Mouse (Mus musculus): ENCODE measurements at regions not wholly inside any gene's neighbourhood (a gene's known extent, or its start where the extent isn't known, plus 50 kb on each side); places are given as distances from the start of the nearest gene placed in this dataset.
"Not testable (repeated sequence)": the region's sequence is repeated elsewhere in the genome, so short reads cannot be mapped to it uniquely, and the experiment has no call there.

DNA sequence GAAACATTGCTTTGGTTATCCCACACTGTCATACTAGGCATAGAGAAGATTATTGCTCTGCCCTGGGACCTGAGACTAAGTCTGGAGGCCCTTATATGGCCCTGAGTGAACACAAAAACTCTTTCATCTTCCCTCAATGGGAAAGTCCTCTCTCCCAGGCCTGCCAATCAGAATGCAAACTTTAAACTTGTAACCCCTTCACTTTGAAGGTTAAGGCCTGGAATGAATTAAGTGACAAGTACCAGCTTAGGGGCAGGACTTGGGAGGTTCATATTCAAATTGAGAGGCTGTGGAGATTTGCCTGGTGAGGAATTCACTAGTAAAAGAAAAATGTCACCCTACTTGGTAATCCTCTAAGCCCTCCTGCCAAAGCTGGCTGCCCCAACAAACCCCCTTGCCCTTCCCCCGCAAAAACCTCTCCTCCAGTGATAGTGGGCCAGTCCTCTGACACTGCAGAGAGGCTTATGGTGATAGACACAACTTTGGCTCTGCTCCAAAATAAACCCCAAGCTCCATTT lies 120.4 kb upstream of the Thpo start:
- Histone ChIP-seq H3K4me2 (no peak overlapping the region), H3K9me3 (no peaks in the 10 kb centered on the region), H3K9ac (no peak overlapping the region), H3K36me3 (no peaks in the 10 kb centered on the region), H3K27ac (replicated peaks) (no peak overlapping the region), H3K4me1 (peaks cover 18% of the 10 kb centered on the region), H3K4me3 (no peak overlapping the region), H3K27me3 (replicated peaks) (no peaks in the 10 kb centered on the region)
- 24% methylated on average over 1 of the region's 1 CpGs for WGBS
- ATAC-seq (ENCODE audit: extremely low read depth, insufficient number of reproducible peaks, low FRiP score, low TSS enrichment), result no peak

DNA sequence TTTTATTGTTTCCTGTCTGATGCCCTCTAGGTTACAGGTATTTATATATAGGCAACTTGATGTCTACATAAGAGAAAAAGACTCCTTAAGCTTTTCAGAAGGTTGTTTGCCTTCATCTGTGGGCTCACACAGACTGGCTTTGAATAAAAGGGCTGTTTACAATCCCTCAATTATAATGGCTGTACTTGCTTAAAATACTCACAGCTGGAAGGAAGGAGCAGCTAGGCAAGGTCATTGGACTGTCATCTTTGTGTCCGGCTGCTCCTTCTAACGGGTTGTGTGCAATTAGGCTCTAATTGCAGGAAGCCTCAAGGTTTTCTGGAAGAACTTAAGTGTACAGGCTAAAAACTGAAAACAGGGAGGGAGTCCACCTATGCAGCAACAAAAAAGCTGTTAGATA lies 103.8 kb upstream of the Thpo start:
- H3K9me3 ChIP-seq, result no peaks in the 10 kb centered on the region
- H3K9ac ChIP-seq, result no peak overlapping the region
- no peak for ATAC-seq (ENCODE audit: extremely low read depth, insufficient number of reproducible peaks, low FRiP score, low TSS enrichment)
- H3K4me1 ChIP-seq, result peaks cover 13% of the 10 kb centered on the region; the same call in 1 of the 2 replicates
- no peak overlapping the region for H3K4me2 ChIP-seq
- no peaks in the 10 kb centered on the region for H3K27me3 ChIP-seq (replicated peaks)
- H3K4me3 ChIP-seq, result no peak overlapping the region
- WGBS, result 46% methylated on average over 2 of the region's 2 CpGs
- no peaks in the 10 kb centered on the region for H3K36me3 ChIP-seq
- no peak overlapping the region for H3K27ac ChIP-seq (replicated peaks)

DNA sequence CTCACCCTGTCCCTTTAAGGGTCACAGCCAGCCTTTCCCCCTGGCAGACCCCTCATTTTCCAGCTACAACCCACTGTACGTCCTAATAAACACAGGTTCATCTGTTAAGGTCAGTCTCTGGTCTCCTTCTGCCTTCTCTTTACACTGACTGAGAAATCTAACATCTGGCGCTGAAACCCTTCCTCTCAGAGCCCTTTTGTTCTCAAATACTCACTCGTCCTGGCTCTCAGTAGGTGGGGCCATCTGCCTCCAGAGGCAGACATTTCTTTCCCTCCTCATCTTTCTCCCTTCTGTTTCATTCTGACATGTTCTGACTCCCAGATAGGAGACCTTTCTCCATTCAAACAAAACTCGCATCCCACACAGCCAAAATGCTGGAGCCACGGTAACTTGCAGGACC lies 102.6 kb upstream of the Thpo start:
- no peak overlapping the region for H3K9ac ChIP-seq
- no peaks in the 10 kb centered on the region for H3K27me3 ChIP-seq (replicated peaks)
- no peaks in the 10 kb centered on the region for H3K9me3 ChIP-seq
- H3K4me3 ChIP-seq, result no peak overlapping the region
- H3K4me1 ChIP-seq, result peaks cover 13% of the 10 kb centered on the region; the same call in 1 of the 2 replicates
- H3K36me3 ChIP-seq, result no peaks in the 10 kb centered on the region
- no peak for ATAC-seq (ENCODE audit: extremely low read depth, insufficient number of reproducible peaks, low FRiP score, low TSS enrichment)
- WGBS, result 50% methylated on average over 5 of the region's 5 CpGs
- no peak overlapping the region for H3K27ac ChIP-seq (replicated peaks)
- no peak overlapping the region for H3K4me2 ChIP-seq

DNA sequence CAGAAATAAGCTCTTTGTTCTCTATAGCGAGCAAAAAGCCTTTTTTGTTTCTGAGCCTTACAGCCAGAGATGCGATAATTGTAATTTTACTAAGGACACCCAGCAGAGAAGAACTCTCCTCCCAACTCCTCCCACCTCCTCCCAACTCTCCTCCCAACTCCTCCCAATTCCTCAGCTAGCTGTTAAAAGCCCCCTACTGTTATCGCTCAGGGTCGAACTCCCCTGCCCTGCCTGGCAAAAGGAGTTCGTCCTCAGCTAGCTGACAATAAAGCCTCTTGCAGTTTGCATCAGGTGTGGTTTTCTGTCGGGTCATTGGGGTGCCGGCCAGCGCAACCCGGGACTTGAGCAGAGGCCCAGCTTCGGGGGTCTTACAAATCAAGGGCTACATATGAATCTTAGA lies 99.5 kb upstream of the Thpo start:
- ATAC-seq (ENCODE audit: extremely low read depth, insufficient number of reproducible peaks, low FRiP score, low TSS enrichment), result not testable (repeated sequence)
- WGBS, result 67% methylated on average over 10 of the region's 10 CpGs

DNA sequence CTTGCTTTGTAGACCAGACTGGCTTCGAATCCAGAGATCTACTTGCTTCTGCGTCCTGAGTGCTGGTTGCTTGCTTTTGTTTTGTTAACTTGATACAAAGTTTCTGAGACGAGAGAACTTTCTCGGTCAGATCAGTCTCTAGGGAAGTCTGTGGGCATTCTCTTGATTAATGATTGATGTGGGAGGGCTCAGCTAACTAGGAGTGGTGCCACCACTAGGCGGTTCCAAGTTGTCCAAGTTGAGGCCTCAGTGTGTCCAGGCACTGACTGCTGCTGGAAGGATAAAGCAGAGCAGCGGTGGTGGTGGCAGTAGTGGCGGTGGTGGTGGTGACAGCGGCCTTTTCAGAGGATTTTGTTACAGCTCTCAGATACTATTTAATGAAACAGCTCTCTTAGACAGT lies 99.0 kb upstream of the Thpo start:
- no peak overlapping the region for H3K9ac ChIP-seq

More for the DNA sequence above, 99.5 kb upstream of the Thpo start:
- not testable (repeated sequence) for H3K27me3 ChIP-seq (replicated peaks); H3K4me2 ChIP-seq; H3K4me3 ChIP-seq; H3K36me3 ChIP-seq; H3K9ac ChIP-seq; H3K9me3 ChIP-seq; H3K27ac ChIP-seq (replicated peaks)
- H3K4me1 ChIP-seq, result peaks cover 27% of the 10 kb centered on the region

DNA sequence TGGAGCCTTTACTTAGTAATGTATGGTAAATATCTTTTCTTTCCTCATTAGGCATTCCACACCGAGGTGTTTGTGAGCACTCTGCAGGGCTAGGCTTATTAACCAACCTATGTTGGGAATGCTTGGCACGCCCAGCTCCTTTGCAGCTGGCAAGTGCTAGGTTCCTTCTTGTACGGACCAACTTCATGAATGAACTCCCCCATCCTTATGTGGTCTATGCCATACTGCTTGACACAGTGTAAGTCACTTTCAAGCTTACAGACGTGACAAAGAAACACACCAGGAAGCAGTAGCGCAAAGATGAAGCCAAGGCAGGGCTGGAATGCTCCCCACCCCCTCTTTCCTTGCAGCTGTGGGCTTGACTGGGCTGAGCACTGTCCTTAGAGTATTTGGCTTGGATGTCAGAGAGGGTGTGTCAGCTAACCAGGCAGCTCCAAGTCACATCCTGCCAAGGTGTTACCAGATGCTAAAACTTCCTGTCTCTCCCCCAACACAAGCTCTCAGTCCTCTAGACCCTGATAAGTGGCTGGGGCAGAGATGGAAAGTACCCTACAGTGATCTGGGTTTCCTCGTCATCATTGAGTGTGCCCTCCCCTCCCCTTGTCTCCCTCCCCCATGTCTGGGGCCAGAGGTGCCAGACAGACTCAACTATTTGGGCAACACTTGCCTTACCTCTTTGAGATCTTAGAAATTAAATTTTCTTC lies 95.6 kb upstream of the Thpo start:
- Histone ChIP-seq H3K36me3 (no peaks in the 10 kb centered on the region), H3K4me1 (peaks cover 14% of the 10 kb centered on the region), H3K4me2 (no peak overlapping the region), H3K9me3 (no peaks in the 10 kb centered on the region), H3K27ac (replicated peaks) (no peak overlapping the region), H3K9ac (no peak overlapping the region), H3K4me3 (no peak overlapping the region), H3K27me3 (replicated peaks) (no peaks in the 10 kb centered on the region)
- 41% methylated on average over 6 of the region's 6 CpGs for WGBS
- ATAC-seq (ENCODE audit: extremely low read depth, insufficient number of reproducible peaks, low FRiP score, low TSS enrichment), result no peak

More for the DNA sequence above, 99.0 kb upstream of the Thpo start:
- Histone ChIP-seq H3K9me3 (no peaks in the 10 kb centered on the region), H3K4me1 (peaks cover 27% of the 10 kb centered on the region), H3K4me2 (no peak overlapping the region), H3K27ac (replicated peaks) (no peak overlapping the region), H3K27me3 (replicated peaks) (no peaks in the 10 kb centered on the region), H3K36me3 (no peaks in the 10 kb centered on the region), H3K4me3 (no peak overlapping the region)
- ATAC-seq (ENCODE audit: extremely low read depth, insufficient number of reproducible peaks, low FRiP score, low TSS enrichment), result no peak
- WGBS, result 77% methylated on average over 8 of the region's 8 CpGs

DNA sequence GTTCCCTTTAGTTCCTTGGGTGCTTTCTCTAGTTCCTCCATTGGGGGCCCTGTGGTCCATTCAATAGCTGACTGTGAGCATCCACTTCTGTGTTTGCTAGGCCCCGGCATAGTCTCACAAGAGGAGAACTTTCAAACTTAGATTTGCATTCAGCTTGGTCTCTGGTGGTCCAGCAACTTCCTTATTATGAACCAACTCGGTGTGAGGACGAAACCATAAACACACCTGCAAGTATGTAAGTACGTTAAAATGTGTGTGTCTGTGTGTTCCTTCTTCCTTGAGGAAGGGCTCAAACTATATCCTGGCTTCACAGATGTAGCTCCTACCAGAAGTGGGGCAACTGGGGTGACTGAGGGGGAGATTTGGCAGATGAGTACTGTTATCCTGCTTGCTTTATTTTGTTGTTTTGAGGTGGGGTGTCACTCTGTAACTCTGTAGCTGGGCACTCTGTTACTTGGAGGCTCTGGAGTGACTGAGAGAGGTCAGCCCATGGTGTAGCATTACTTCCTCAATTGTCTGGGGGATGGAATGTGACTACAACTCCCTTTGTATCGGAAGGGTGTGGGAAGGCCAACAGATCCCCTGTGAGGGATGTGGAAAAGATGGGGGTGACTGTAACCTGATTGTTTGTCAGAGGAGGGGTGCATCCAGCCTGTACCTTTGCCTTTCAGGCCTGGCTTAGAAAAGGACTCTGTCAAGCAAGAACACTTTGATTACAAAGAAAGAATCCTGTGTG lies 94.9 kb upstream of the Thpo start:
- 83% methylated on average over 5 of the region's 5 CpGs for WGBS
- no peak overlapping the region for H3K9ac ChIP-seq
- no peaks in the 10 kb centered on the region for H3K27me3 ChIP-seq (replicated peaks)
- H3K36me3 ChIP-seq, result no peaks in the 10 kb centered on the region
- peaks cover 14% of the 10 kb centered on the region for H3K4me1 ChIP-seq
- H3K27ac ChIP-seq (replicated peaks), result no peak overlapping the region
- H3K4me2 ChIP-seq, result no peak overlapping the region
- no peak overlapping the region for H3K4me3 ChIP-seq
- no peaks in the 10 kb centered on the region for H3K9me3 ChIP-seq
- no peak for ATAC-seq (ENCODE audit: extremely low read depth, insufficient number of reproducible peaks, low FRiP score, low TSS enrichment)

DNA sequence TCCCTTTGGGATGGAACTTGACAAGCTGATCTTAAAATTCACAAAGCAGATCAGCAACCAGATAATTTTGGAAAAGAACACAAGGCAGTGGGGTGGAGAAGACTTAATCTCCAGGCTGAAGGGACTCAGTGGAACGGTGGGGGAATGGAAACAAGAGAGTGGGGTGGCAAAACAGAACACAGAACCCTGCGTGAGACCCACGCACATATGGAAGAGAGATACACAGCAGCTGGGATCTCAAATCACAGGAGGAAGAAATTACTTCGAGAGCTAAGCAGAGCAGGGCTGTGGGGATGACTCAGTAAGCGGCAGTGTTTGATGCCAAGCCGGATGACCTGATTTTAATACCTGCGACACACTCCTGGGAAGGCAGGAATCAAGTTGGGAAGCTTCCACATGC lies 89.9 kb upstream of the Thpo start:
- WGBS, result 65% methylated on average over 7 of the region's 7 CpGs
- Histone ChIP-seq H3K9me3 (no peaks in the 10 kb centered on the region), H3K27me3 (replicated peaks) (no peaks in the 10 kb centered on the region), H3K36me3 (no peaks in the 10 kb centered on the region), H3K4me2 (no peak overlapping the region), H3K4me3 (no peak overlapping the region), H3K4me1 (peaks cover under 1% of the 10 kb centered on the region), H3K27ac (replicated peaks) (no peak overlapping the region), H3K9ac (no peak overlapping the region)
- ATAC-seq (ENCODE audit: extremely low read depth, insufficient number of reproducible peaks, low FRiP score, low TSS enrichment), result no peak

DNA sequence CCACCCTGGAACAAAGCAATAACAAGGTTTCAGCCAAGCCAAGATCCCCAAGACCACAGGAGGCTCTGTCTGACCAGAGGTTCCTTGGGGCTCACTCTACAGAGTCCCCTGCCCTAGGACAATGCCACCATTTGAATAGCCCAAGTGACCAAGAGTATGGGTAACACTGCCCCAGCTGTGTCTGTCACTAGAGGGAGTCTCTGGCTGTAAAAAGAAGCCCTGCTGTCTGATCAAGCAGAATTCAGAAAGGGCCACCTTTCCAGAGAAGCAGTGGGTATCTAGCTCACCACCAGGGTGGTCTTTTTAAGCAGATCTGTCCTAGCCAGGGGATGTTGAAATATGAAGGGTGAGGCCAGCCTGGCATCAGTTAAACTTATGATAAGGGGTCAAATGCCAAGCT lies 86.6 kb upstream of the Thpo start:
- Histone ChIP-seq H3K27ac (replicated peaks) (no peak overlapping the region), H3K27me3 (replicated peaks) (no peaks in the 10 kb centered on the region), H3K4me2 (no peak overlapping the region), H3K9me3 (no peaks in the 10 kb centered on the region), H3K9ac (no peak overlapping the region), H3K36me3 (no peaks in the 10 kb centered on the region), H3K4me1 (peaks cover 14% of the 10 kb centered on the region), H3K4me3 (no peak overlapping the region)
- no peak for ATAC-seq (ENCODE audit: extremely low read depth, insufficient number of reproducible peaks, low FRiP score, low TSS enrichment)

DNA sequence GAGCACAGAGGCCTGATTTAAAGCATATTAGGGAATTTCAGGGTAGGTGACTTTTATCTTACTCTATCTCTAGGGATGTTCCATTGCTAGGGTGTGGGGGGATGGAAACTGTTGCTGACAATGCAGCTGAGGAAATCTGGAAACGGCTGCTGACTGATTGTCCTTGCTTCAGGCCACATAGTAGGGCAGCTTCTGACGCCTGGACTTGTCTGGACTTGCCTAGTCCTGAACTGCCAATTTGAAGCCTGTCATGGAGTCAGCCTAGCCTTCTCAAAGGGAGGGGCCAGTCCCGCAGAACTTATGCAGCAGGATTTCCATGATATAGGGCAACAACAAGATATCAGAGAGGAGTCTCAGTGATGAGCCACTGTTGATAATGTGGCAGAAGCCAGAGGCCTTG lies 85.3 kb upstream of the Thpo start:
- Histone ChIP-seq H3K4me1 (peaks cover 14% of the 10 kb centered on the region), H3K4me3 (no peak overlapping the region), H3K9me3 (no peaks in the 10 kb centered on the region), H3K36me3 (no peaks in the 10 kb centered on the region), H3K9ac (no peak overlapping the region), H3K4me2 (no peak overlapping the region), H3K27ac (replicated peaks) (no peak overlapping the region), H3K27me3 (replicated peaks) (no peaks in the 10 kb centered on the region)
- no peak for ATAC-seq (ENCODE audit: extremely low read depth, insufficient number of reproducible peaks, low FRiP score, low TSS enrichment)
- WGBS, result 83% methylated on average over 3 of the region's 3 CpGs

DNA sequence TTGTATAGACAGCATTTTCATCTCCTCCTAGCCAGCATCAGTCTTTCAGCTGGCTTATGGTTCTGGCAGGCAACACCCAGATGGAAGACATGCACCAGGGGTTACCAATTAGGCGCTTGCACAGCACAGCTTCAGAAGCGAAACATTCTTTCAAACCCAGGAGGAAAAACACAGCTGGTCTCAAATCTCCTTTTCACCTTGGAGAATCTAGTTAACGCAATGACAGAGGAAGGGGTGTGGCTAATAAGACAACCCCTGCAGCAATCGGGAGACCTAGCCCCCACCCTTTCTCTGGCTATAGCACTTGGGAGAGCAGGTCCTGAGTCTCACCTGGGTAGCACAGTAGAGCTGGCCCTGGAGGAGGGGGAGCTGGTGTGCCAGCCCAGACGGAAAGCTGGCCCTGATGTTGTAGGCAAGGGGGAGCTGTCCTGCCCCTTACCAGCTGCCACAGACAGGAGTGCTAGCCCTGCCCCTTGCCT lies 84.4 kb upstream of the Thpo start:
- peak overlapping the region; percentile 41; the same call in 1 of the 2 replicates for H3K9ac ChIP-seq
- H3K9me3 ChIP-seq, result no peaks in the 10 kb centered on the region
- no peaks in the 10 kb centered on the region for H3K27me3 ChIP-seq (replicated peaks)
- H3K4me1 ChIP-seq, result peaks cover 14% of the 10 kb centered on the region
- peak overlapping the region; percentile 53 for H3K4me2 ChIP-seq
- peak overlapping the region; percentile 15; the same call in 1 of the 2 replicates for H3K4me3 ChIP-seq
- 0 out of 2 replicates have a peak overlapping the region, but pooled peaks have one; percentile 14 for H3K27ac ChIP-seq (replicated peaks)
- 18% methylated on average over 5 of the region's 5 CpGs for WGBS
- no peak for ATAC-seq (ENCODE audit: extremely low read depth, insufficient number of reproducible peaks, low FRiP score, low TSS enrichment)
- H3K36me3 ChIP-seq, result no peaks in the 10 kb centered on the region
